23 mouse cellular contexts compared by ENCODE assay signal in the genomic region with DNA sequence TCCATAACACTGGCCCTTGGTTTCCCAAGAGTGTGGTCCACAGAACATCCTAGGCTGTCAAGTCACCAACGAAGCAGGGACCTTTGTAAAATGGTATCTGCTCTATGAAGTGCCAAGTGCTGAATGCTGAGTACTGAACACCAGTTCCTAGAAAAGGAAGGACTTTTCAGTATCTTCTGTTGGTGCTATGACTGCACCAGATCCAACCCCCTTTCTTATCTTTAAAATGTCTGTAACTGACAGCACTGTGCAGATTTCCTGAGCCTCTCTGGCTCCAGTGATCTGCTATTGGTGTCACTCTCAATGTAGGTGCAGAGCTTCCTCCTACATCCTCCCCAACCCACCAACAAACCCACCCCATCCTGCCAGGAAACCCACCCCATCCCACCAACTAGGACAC. TPM values are rescaled to one million over a fixed set of nuclear protein-coding genes. Genes with fewer than 3 reads are reported as not detected.
A peak's percentile ranks its signal among the peaks of the same experiment; 100 is the strongest.
DNase-seq lines count a peak whose midpoint lies in the region; ATAC-seq lines count a peak whose summit lies in the region.
"Had no signal": no experiment of that assay in that cellular context is flagged by ENCODE, and none has a peak within 500 bp of the region (broad histone marks: within the 10 kb centered on the region; RNA-seq: fewer than 3 reads in every experiment).

No protein-coding gene starts in this region.

- H3K4me2 ChIP-seq in liver, embryonic 16.5 days (ENCODE audit: low read depth, low read length), result no peak overlapping the region
- H3K4me2 ChIP-seq: embryonic facial prominence, embryonic 15.5 days; heart, embryonic 13.5 days; hindbrain, embryonic 15.5 days; midbrain, embryonic 13.5 days had no signal

- H3K9ac ChIP-seq in liver, embryonic 16.5 days (ENCODE audit: low read depth, low read length), result no peak overlapping the region
- H3K9ac ChIP-seq: embryonic facial prominence, embryonic 15.5 days; forebrain, postnatal 0 days; heart, embryonic 13.5 days; hindbrain, embryonic 15.5 days; midbrain, embryonic 13.5 days had no signal

- H3K4me1 ChIP-seq in heart, embryonic 10.5 days, result no peaks in the 10 kb centered on the region
- no peaks in the 10 kb centered on the region; the same call in 1 of the 2 replicates for H3K4me1 ChIP-seq in liver, embryonic 16.5 days (ENCODE audit: control insufficient read depth, low read depth, low read length)
- H3K4me1 ChIP-seq: embryonic facial prominence, embryonic 15.5 days; heart, embryonic 13.5 days; hindbrain, embryonic 15.5 days had no signal

- DNase-seq in heart, adult 11 months, result peak; percentile 31
- no peak for DNase-seq in heart, embryonic 10.5 days (ENCODE audit: low spot score)
- DNase-seq in kidney, postnatal 10 days, result no peak
- DNase-seq in spleen, adult 12 weeks (ENCODE audit: low spot score), result no peak
- DNase-seq in natural killer cell, adult 2 months (ENCODE audit: low spot score in 2 of 2), result no peak
- DNase-seq: adrenal gland, adult 8-10 months; cerebellum, adult 9-11 months; forebrain, postnatal 0 days; gastrocnemius, adult 2 months; heart, postnatal 36 days; kidney, adult 11 months; layer of hippocampus, postnatal 36 days; right cerebral cortex, postnatal 14 days had no signal

- 79% methylated on average over 1 of the region's 1 CpGs for WGBS in heart, embryonic 10.5 days
- 26% methylated on average over 1 of the region's 1 CpGs for WGBS in liver, embryonic 16.5 days (ENCODE audit: insufficient replicate concordance)

- no peaks in the 10 kb centered on the region for H3K36me3 ChIP-seq in heart, embryonic 10.5 days
- H3K36me3 ChIP-seq in liver, embryonic 16.5 days (ENCODE audit: control insufficient read depth, insufficient read depth), result no peaks in the 10 kb centered on the region
- H3K36me3 ChIP-seq: embryonic facial prominence, embryonic 15.5 days; heart, embryonic 13.5 days; hindbrain, embryonic 15.5 days; midbrain, embryonic 13.5 days had no signal

- no peaks in the 10 kb centered on the region for H3K27me3 ChIP-seq in heart, embryonic 10.5 days (ENCODE audit: insufficient read depth, poor library complexity, severe bottlenecking)
- no peaks in the 10 kb centered on the region for H3K27me3 ChIP-seq in liver, embryonic 16.5 days (ENCODE audit: control insufficient read depth, insufficient read depth, low read depth, low read length)
- H3K27me3 ChIP-seq: CH12.LX; embryonic facial prominence, embryonic 15.5 days; heart, embryonic 13.5 days; hindbrain, embryonic 15.5 days; midbrain, embryonic 13.5 days had no signal

- peak; percentile 40 for ATAC-seq in CD4-positive, CD25-positive, alpha-beta regulatory T cell, adult 4 months
- peak; percentile 44 for ATAC-seq in inflammation-experienced regulatory T-cells, adult 6 months
- ATAC-seq in liver, embryonic 16.5 days (ENCODE audit: low read depth), result peak; percentile 16; the same call in 1 of the 2 replicates
- ATAC-seq: forebrain, postnatal 0 days; midbrain, embryonic 13.5 days had no signal

- H3K9me3 ChIP-seq in heart, embryonic 10.5 days, result no peaks in the 10 kb centered on the region
- no peaks in the 10 kb centered on the region for H3K9me3 ChIP-seq in liver, embryonic 16.5 days (replicated peaks; ENCODE audit: control insufficient read depth, low read length)
- H3K9me3 ChIP-seq: embryonic facial prominence, embryonic 15.5 days; heart, embryonic 13.5 days; hindbrain, embryonic 15.5 days; midbrain, embryonic 13.5 days had no signal

- no peak overlapping the region for H3K4me3 ChIP-seq in heart, embryonic 10.5 days
- no peak overlapping the region for H3K4me3 ChIP-seq in liver, embryonic 16.5 days (ENCODE audit: low read depth, low read length)
- H3K4me3 ChIP-seq: embryonic facial prominence, embryonic 15.5 days; gastrocnemius, adult 2 months; heart, embryonic 13.5 days; hindbrain, embryonic 15.5 days; midbrain, embryonic 13.5 days had no signal

- H3K27ac ChIP-seq in heart, embryonic 10.5 days, result no peak overlapping the region
- no peak overlapping the region for H3K27ac ChIP-seq in liver, embryonic 16.5 days (ENCODE audit: low read length)
- H3K27ac ChIP-seq: embryonic facial prominence, embryonic 15.5 days; gastrocnemius, adult 2 months; heart, embryonic 13.5 days; hindbrain, embryonic 15.5 days; midbrain, embryonic 13.5 days had no signal

RNA-seq across cellular contexts. Expression of a gene that starts 7.3 kb away (rescaled TPM):
- polyA plus RNA-seq in heart, embryonic 10.5 days (2016; fragmentation: Nextera tagmentation; extraction: Ambion mirVana), result 0.25 TPM in 1 of 2 replicates, not detected in the other
- polyA plus RNA-seq in CD4-positive, CD25-positive, alpha-beta regulatory T cell, adult 4 months (2017; shearing (Covaris generic)), result 100 to 1,000 TPM; 451 to 548 TPM
- polyA plus RNA-seq in inflammation-experienced regulatory T-cells, adult 6 months (2017; shearing (Covaris generic)), result 1,000 to 10,000 TPM in 1 of 3 experiments, 100 to 1,000 TPM in 2; 432 to 1,060 (median 516) TPM
- 10.9 and 12.0 TPM in 2 replicates for polyA plus RNA-seq in liver, embryonic 16.5 days (2015; fragmentation: Nextera tagmentation; extraction: Ambion mirVana)

RNA-seq across cellular contexts. Expression of a gene that starts 21.6 kb away (rescaled TPM):
- polyA plus RNA-seq in heart, embryonic 10.5 days (2016; fragmentation: Nextera tagmentation; extraction: Ambion mirVana), result not detected in 2 replicates
- polyA plus RNA-seq in CD4-positive, CD25-positive, alpha-beta regulatory T cell, adult 4 months (2017; shearing (Covaris generic)), result 10 to 100 TPM; 12.5 to 13.1 TPM
- 10 to 100 TPM in 2 of 3 experiments, 1 to 10 TPM in 1; 8.5 to 62.5 (median 12.3) TPM for polyA plus RNA-seq in inflammation-experienced regulatory T-cells, adult 6 months (2017; shearing (Covaris generic))
- 1.5 and 1.9 TPM in 2 replicates for polyA plus RNA-seq in liver, embryonic 16.5 days (2015; fragmentation: Nextera tagmentation; extraction: Ambion mirVana)
- polyA plus RNA-seq: forebrain, postnatal 0 days; heart, embryonic 13.5 days; hindbrain, embryonic 15.5 days; kidney, embryonic 16.5 days; midbrain, embryonic 13.5 days; neural tube, embryonic 14.5 days had no signal

Comparison
In these comparisons a context has a peak if more than half of its experiments do, and no peak if none do; other contexts are left out.
1. RNA of a gene that starts 7.3 kb away (polyA plus RNA-seq): 451 to 548 TPM in CD4-positive, CD25-positive, alpha-beta regulatory T cell, adult 4 months and 432 to 1,060 TPM in inflammation-experienced regulatory T-cells, adult 6 months; 10.9 to 12.0 TPM in liver, embryonic 16.5 days and 0.25 TPM in heart, embryonic 10.5 days; every median in the first group is over 10 times any median in the second.
2. Peak in every context shown above with its lines, with median percentiles within 50 percentile points of each other: ATAC-seq.